Mouse (Mus musculus) adrenal gland, postnatal 36 days (tissue): ENCODE data around the gene Fam19a5. TPM values are rescaled to one million over a fixed set of nuclear protein-coding genes. Genes with fewer than 3 reads are reported as not detected.

Source experiments
- DNase-seq, 2 experiments: peaks; one replicate each; pipeline ENCODE4 v3.0.0; 2021; ENCODE audit warnings: mixed read lengths in 1 of 2
- total RNA-seq, 2 experiments: library from RNA; stranded (reverse); gene quantifications; 2 replicates each; pipeline ENCODE4 v1.2.3; 2021

Fam19a5 gene
- total RNA-seq, 2 experiments from 2014 or later = 9.2 to 19.5 TPM

DNA sequence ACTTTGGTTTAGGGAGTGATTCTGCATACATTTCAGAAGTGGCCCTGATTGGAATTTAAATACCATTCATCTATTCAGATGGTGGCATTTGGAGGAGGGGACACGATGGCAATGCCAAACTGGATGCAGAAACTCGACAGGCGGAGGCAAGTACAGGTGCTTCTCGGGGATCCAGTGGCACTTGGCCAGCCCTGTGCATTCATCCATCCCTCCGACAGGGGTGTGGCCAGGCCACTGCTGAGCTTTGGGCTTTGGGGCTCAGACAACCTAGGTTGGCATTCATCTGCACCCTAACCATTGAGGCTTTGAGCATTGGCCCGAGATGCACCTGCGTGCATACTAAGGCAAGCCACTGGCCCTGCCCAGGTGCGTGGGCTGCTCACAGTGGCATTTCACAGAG, 52.6 kb downstream of the Fam19a5 start:
- DNase-seq = no peak

DNA sequence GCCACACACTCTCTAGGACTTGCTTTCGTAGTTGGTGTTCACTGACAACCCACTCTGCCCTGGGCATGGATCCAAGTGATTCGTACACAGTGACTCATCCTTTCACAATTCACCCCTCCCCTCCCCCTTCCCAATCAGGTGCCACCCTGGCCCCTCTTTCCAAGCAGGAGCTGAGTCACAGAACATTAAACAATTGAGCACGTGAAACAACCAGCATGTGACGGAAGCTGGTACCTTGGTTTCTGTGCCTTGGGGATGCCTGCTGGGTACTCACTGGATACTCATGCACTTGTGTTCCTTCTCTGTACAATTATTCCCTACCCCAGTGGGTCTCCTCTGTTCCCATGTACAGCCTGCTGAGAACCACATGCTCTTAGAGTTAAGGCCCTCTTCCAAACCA, 53.0 kb downstream of the Fam19a5 start:
- DNase-seq = peak; percentile 43 to 53

DNA sequence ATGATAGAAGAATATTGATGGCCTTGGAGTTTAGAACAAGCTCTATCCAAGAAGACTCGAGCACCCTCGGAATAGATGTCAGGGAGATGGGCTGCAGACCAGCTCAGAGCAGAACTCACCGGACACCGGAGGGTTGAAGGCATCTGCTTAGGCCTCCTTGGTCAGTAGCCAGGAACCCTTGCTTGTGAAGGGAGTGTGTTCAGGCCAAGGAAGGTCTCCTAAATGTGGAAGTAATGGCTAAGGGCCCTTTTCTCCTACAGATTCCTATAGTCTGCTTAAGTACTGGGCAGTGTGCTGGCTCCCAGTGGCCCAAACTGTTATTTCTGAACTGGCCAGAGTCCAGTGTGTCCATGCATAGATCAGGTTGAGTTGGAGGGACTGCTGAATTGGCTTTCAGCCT, 53.7 kb downstream of the Fam19a5 start:
- no peak for DNase-seq

DNA sequence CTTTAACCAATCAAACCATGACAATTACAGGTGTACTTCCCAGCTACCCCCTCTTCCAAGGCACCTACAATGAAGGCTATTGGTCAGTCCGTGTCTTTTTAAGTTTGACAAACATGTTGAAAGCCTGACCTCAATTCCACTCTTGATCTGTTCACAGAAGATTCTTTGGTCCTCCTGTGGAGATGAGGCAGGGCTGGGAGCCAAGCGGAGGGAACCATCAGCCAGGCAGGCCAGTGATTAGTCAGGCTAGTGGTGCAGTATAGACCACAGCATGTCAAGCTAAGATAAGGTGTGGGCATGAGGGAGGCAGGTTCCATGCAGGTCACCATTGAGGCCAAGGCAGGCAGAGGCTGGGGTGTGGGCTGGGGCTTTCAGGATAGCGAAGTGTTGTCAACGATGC, 54.5 kb downstream of the Fam19a5 start:
- no peak for DNase-seq

DNA sequence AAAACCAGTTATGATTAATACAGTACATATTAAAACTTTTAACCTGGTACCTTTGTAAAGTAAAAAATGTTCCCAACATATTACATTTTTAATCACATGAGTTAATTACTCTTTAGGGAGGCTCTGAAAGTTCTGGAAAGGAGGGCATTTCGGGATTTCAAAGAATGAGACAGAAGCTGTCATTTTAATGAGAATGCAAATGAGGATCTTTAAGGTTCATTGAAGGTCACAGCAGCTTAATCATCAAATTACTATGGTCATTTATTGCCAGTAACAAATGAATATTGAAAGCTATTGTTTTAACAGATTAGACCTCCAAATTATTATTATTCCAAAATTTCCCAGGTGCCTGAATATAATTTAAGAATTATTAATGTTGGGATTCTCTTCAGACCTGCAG, 59.2 kb downstream of the Fam19a5 start:
- DNase-seq = no peak

DNA sequence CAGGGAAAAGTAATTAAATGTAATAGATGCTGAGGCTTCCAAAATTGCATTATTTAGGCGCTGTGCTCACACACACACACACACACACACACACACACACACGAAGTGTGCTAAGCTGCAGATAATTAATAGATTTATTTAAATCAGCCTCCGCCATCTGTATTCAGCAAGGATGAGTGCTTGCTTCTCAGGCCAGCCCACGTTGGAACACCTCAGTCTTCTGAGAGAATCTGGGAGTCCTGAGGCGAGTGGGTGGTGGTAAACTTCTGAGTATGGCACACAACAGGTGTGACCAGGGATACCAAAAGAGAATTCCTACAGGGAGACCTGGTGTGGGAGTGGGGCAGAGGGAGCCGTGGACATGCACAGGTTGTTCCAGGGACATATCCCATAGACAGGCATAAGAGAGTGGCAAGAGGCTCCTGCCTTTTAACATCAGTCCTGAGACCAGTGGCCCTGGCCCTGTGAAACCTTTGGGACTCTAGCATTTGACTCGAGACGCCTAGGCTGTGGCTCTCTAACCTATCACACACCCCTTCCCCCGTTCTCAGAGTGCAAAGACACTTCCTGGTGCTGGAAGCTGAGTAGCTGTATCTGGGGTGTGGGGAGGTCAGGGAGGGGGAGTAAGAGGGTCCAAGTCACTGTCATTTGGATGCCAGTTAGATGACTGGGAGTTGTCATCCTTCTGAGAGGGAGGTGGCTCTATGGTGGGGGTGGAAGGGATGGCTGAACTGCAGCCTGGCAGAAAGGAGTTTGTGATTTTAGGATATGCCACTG, 61.6 kb downstream of the Fam19a5 start:
- DNase-seq = no peak

DNA sequence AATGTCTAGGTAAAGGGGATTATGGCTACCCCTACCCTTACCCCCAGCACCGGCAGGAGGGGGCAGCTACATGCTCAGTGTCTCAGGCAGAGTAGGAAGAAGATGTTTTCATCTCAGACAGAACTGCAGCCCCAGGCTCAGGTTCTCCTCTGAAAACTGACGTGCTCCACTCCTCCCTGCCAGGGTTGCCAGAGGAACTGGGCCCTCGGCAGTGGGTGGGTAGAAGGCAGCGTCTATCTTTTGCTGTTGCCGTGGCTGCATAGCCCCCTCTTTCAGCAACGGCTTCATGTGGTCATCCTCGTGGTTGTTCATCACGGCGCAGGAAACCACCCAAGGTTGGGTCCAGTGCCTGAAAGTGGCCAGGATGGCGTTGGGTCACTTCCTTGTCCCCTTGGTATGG, 62.6 kb downstream of the Fam19a5 start:
- DNase-seq = no peak

DNA sequence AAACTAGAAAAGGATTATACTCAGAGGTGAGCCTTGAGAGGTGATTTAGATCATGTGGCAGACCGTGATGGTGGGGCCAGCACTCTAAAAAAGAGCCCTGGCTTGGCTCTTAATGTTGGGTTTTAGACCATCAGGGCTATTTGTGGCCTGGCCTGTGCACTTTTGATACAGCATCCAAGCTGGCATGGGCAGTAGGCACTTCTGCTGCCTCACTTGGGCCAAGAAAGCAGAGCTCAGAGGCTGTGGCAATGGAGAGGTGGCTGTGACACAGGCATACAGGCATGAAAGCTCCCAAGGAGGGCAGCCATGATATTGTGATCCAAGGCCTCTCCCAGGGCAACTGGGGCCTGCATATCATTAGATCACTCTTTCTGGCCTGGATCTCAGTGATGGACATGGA, 65.1 kb downstream of the Fam19a5 start:
- no peak for DNase-seq

DNA sequence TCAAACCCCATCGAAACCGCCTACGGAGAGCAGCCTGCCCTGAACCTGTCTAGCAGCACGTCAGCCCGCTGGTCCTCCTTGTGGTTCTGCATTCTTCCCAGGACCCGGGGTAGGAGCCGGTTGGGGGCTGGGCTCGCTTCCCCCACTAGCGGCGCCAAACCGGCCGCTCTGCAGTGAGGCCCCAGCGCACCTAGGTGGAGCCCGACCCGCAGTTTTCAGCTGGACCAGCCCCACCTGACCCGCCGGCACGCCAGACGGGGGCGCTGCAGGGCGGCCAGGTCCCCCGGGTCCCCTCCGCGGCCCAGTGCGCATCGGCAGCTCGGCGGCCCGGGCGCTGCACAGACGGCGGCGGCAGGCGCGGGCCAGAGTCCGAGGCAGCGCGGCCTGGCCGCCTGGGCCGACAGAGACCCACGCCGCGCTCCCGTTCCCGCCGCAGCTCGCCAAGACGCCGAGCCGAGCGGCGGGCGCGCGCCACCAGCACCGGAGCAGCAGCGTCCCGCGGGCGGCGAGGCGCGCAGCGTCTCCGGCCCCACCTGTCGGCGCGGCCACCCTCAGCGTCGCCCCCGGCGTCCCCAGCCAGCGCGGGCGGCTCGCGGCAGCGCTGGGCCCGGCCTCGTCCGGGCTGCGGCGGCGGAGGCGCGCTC, 80.0 kb downstream of the Fam19a5 start:
- DNase-seq = peak; percentile 93 to 95

DNA sequence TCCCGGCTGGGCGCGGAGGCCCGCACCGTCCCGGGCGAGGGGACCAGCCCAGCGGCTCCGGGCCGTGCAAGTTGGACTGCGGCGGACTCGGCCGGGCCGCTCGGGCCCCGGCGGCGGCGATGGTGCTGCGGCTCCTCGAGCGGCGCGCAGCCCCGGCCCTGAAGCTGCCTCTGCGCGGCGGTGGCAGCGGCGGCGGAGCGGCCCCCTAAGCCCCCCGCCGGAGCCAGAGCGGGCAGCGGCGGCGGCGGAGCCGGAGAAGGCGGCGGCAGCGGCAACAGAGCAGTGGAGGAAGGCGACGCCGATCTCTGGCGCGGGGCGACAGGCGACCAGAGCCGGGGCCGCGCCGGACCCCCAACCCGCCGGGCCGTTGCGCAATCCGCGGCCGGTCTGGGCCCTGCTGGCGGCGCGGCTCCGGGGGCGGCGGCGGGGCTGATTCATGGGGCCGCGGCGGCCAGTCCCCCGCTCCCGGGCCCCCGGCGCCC, 80.6 kb downstream of the Fam19a5 start:
- DNase-seq = peak; percentile 27 to 40

DNA sequence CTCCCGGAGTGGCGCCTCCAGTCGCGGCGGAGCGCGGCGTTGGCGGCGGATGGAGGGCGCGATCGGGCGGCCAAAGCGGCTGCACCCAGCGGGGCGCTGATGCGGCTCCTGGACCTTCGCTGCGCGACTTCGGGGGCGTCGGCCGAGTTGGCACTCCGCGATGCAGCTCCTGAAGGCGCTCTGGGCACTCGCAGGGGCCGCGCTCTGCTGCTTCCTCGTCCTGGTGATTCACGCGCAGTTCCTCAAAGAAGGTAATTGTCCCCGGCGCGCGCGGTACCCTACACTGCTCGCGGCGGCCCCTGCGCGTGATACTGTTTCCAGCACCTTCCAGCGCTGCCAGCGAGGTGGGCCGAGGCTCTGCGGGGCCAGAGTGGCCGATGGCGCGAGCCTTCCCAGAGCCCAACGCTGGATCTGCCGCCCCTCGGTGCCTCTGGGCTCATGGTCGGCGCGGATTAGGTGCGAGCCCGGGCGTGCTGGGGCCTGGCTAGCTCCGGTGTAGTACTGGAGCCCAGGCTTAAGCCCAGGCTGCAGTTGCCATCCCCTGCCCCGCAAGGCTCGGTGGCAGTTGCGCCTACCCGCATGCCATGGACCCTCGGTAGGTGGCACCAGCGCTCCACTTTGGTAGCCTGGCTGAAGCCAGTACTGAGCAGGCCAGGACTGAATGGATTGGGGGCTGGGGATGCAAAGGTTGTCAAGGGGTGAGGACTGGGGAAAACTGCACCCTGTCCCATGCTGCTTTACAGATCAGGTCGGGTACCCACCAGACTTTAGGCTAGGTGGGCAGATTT, 81.3 kb downstream of the Fam19a5 start:
- DNase-seq = peak; percentile 95

DNA sequence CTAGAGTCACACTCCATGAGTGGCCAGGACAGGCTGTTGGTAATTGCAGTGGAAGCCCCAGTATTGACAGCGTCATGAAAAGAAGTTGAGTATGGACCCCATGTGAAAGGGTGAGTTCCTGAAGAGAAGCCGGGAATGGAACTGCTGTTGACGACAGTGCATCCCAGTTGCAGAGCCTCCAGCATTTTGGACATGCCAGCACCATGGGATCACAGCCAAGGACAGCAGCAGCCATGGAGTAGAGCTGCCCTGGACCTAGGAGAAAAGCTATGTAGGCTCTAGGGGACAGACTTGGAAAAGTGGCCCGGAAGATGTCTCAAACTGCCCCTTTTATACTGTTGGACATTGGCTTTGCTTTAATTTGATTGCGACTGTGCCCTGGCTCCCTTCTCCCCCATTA, 91.2 kb downstream of the Fam19a5 start:
- DNase-seq = no peak

DNA sequence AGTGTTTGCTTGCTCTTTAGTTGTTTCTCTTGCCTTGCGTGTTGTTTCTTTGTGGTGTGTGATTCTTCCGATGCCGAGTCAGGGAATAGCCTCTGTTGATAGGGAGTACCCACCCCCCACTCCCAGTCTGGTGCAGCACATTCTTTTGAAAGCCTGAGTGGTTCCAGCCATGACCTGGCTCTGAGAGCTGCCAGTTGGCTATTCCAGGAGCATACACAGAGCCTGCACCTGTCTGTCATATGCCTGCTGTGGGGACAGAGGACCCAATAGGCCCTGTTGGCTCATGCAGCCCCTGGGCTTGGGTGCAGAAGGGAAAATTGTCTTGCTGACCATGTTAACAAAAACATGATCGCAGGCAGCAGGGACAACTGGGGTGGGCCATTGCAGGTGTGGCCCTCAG, 92.3 kb downstream of the Fam19a5 start:
- no peak for DNase-seq

DNA sequence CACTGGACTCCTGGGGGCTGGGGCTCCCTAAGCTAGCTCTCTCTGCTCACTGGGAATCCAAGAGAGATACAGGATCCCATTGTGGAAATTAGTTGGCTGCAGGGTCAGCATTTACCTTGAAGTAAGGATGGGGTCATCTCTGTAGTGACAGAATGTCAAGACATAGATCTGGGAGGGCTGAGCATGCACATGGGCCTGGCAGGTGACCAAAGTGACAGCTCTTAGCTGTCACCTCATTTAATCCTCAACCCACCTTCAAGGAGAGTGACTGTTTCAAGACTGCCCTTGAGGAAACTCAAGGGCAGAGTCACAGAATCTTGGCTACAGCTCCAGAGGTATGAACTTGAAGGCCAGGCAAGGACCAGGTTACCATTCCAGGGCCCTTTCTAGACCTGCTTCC, 93.1 kb downstream of the Fam19a5 start:
- DNase-seq = no peak

DNA sequence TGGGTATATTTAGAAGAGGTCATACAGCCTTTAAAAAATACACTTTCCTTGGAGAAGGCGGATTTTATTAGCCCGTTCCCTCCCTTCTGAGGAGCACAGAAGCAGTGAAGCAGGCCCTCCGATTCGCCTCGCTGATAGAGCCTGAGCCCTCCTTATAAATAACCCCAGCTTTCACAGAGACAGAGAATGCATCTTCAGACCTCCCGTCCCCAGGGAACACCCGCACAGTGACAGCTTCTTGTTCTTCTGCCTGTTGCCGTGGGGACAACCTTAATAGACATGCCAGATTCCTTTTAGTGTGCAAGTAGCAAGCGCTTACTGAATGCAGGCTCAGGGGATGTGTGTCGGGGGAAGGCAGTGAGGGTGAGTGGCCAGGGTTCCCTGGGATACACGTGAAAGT, 94.2 kb downstream of the Fam19a5 start:
- no peak for DNase-seq

DNA sequence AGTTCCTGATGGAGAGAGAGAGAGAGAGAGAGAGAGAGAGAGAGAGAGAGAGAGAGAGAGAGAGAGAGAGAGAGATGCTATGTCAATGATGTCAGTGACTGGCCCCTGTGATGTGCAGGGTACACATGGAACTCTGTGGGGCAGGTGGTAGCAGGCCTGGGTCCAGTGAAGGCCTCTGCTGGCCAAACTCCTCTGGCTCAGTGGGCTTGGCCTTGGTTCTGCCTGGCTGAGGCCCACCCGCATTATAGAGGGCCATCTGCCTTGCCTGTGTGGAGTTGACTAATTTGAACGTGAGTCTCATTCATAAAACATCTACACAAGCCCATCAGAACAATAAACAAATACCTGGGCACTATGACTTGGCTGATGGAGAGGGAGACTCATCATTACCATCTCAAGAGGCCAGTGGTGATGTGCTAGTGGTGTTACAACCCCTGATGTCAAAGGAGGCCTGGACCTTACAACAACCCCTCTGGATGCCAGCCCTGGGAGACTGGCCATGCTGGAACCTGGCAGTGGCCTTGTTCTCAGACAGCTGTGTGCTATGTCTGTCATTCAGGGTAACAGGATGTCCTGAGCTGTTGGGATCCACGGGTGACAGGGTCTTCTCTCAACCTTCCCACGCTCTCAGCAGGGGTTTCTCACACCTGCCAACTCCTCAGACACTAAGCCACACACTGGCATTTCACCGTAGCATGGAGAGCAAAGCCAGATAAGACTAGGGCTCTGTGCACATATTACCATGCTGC, 102.4 kb downstream of the Fam19a5 start:
- no peak for DNase-seq

DNA sequence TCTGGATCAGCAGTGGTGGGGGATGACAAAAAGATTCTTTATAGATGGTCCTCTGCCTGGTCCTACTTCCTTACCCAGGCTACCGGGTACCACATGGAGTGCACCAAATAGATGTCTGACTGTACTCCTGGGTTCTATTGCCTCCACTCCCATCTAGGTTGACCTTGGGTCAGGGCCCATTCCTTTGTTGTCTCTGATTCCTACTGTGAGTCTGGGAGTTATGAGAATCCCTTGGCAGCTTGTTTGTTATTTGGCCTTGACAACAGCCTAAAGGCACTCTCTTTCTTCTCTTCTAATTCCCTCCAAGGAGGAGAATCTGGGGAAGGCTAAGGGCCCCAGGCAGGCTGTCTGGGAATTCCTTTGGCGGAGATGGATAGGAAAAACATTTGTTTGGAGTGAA, 105.6 kb downstream of the Fam19a5 start:
- DNase-seq = peak; percentile 46 to 57

DNA sequence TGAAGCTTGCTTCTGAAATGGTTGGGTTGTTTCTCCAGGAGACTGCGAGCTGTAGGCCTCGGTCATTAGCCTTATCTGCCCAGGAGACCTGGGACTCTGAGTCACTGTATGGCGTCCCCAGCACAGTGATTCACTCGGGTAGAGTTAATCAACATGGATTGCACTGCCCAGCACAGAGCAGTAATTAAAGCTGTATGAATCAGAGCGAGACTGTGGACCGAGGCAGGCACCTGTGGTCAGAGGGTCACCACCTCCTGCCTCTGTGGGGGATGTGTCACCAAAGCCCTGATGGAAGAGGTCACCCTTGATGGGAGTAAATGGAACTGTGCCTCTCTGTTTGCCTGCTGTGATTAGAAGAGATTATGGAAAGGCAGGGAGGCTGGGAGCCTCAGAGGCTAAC, 110.5 kb downstream of the Fam19a5 start:
- peak; percentile 55 to 66 for DNase-seq

DNA sequence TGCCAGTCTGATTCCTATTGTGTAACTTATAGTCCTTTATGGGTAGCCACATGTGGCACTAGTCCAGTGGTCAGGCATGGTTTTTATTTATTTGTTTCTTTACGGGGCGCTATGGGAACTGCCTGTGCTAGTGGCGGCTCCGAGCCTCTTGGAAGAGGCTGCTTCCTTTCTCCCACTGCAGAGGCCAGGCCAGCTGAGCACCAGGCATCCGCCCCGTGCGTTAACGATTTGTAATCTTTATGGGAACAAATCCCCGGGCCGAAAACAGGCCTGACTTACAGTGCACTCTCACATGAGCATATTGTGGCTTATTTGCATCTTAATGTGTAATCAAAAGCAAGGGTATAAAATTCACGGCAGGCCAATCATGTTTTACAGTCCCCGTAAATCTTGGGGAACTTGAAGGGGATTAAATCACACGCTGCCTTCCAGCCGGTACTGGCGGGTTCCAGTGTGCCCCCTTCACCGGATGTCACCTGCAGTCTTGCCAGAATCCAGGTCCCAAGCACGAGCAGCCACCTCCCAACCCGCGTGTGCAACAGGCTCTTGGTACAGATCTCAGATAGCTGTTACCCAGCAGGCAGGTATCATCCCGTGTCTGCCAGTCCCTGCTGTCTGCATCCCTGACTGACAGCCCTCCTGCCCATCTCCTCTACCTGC, 112.5 kb downstream of the Fam19a5 start:
- DNase-seq = no peak

DNA sequence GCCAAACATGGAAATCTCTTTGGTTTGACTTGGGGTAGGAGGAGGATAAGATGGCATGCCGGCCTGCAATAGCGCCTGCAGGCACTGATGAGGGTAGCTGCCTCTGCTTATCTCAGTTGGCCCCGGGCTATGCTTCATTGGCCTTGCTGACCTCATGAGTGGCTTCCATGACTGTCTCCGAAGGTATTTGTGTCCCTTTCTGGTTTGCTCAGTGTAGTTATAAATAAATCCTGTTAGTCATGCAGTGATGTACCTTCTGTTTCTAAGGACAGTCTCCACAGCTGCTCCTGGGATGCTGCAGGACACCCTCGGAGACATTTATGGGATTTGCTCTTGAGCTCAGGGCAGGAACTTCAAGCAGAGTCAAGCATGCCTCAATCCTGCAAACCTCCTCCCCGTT, 115.6 kb downstream of the Fam19a5 start:
- peak; percentile 43 to 50 for DNase-seq

DNA sequence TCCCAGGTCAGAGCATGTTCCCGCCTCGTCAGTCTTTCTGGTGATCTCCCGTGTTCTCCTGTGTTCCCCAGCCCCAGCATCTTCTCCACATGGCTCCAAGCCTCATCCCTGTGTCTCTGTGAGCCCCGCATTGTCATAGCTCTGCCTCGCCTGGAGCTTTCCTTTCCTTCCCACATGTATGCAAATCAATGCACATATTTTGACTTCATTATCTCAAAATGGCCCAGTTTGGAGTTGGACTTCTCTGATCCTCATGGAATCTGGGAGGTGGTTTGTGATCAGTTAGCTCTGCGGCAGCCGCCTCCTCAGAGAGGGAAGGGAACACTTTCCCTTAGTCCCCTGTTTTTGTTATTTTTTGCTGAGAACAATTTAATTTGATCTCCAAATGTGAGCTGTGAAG, 117.9 kb downstream of the Fam19a5 start:
- no peak for DNase-seq
